Mouse (Mus musculus) megakaryocyte, adult 5-6 weeks (primary cell): ENCODE results near the gene Tcl1b4. TPM values are rescaled to one million over a fixed set of nuclear protein-coding genes. Genes with fewer than 3 reads are reported as not detected.
A peak's percentile ranks its signal among the peaks of the same experiment; 100 is the strongest.
"Not testable (repeated sequence)": the region's sequence is repeated elsewhere in the genome, so short reads cannot be mapped to it uniquely, and the experiment has no call there.

Source experiments
- ATAC-seq: 2 replicates; pipeline ENCODE4 v1.8.0; 2016; ENCODE audit warnings: mild to moderate bottlenecking, inconsistent platforms; ENCODE audit not compliant: poor library complexity, severe bottlenecking
- total RNA-seq, 2 experiments: library from RNA; stranded (forward) in 1 of 2; stranded (reverse) in 1 of 2; fragments of 153-499, 151-499 nt in 1 of 2; fragments of 221-1000, 200-1000 nt in 1 of 2; gene quantifications; 2 replicates each; pipeline versions ENCODE4 v1.2.3 to v1.2.4; 2015 to 2017

The Tcl1b4 gene
- total RNA-seq (2015) (not detected in 2 replicates), total RNA-seq (2017) (not detected in 2 replicates)

GRCm38 (mm10) chr12:105201657-105202056 is at the start of gene Tcl1b4:
Gene Tcl1b4 (plus strand): TSS chr12:105201957.
- not testable (repeated sequence) for ATAC-seq

- ATAC-seq, result not testable (repeated sequence)
These were observed 46.5 kb upstream of the Tcl1b4 start for GRCm38 (mm10) chr12:105155286-105155685.

GRCm38 (mm10) chr12:105158842-105159241 is 42.9 kb upstream of the Tcl1b4 start:
- ATAC-seq, result no peak

- no peak for ATAC-seq
These were observed 42.4 kb upstream of the Tcl1b4 start, which contains the start of gene Tcl1b1 for GRCm38 (mm10) chr12:105159390-105159789. Gene Tcl1b1 (plus strand): TSS chr12:105159690.

- ATAC-seq, result no peak
These were observed 35.0 kb upstream of the Tcl1b4 start for GRCm38 (mm10) chr12:105166734-105167133.

- no peak for ATAC-seq
These were observed 28.4 kb upstream of the Tcl1b4 start for GRCm38 (mm10) chr12:105173366-105173765.

GRCm38 (mm10) chr12:105174318-105174717 is 27.4 kb upstream of the Tcl1b4 start:
- peak; percentile 66 for ATAC-seq

- ATAC-seq, result not testable (repeated sequence)
These were observed 25.7 kb upstream of the Tcl1b4 start, which contains the start of gene Tcl1b5 for GRCm38 (mm10) chr12:105176044-105176443. Gene Tcl1b5 (plus strand): TSS chr12:105176344.

GRCm38 (mm10) chr12:105181040-105181644 is 20.6 kb upstream of the Tcl1b4 start:
- ATAC-seq, result not testable (repeated sequence)

GRCm38 (mm10) chr12:105188980-105189379 is 12.8 kb upstream of the Tcl1b4 start:
- peak; percentile 69 for ATAC-seq

GRCm38 (mm10) chr12:105190743-105191142 is 11.0 kb upstream of the Tcl1b4 start, which contains the start of gene Tcl1b3:
Gene Tcl1b3 (plus strand): TSS chr12:105191043.
- not testable (repeated sequence) for ATAC-seq

- not testable (repeated sequence) for ATAC-seq
These were observed 1.9 kb upstream of the Tcl1b4 start for GRCm38 (mm10) chr12:105199684-105200497.

GRCm38 (mm10) chr12:105207071-105207470 is 5.3 kb downstream of the Tcl1b4 start:
- no peak for ATAC-seq

GRCm38 (mm10) chr12:105208441-105208840 is 6.7 kb downstream of the Tcl1b4 start:
- ATAC-seq, result no peak

- ATAC-seq, result no peak
These were observed 7.5 kb downstream of the Tcl1b4 start for GRCm38 (mm10) chr12:105209231-105209630.

- no peak for ATAC-seq
These were observed 15.5 kb downstream of the Tcl1b4 start for GRCm38 (mm10) chr12:105217101-105217760.

GRCm38 (mm10) chr12:105222601-105223319 is 21.0 kb downstream of the Tcl1b4 start, which contains the start of gene Tcl1:
Gene Tcl1 (minus strand): TSS chr12:105222793.
- no peak for ATAC-seq

- no peak for ATAC-seq
These were observed 23.0 kb downstream of the Tcl1b4 start for GRCm38 (mm10) chr12:105224621-105225320.

GRCm38 (mm10) chr12:105234362-105234761 is 32.6 kb downstream of the Tcl1b4 start:
- no peak for ATAC-seq

GRCm38 (mm10) chr12:105235091-105235490 is 33.3 kb downstream of the Tcl1b4 start:
- peak; percentile 64 for ATAC-seq
